Mouse (Mus musculus) kidney, adult 9 months (tissue): ENCODE measurements around the gene Vmo1.

ENCODE experiments used
- DNase-seq: peaks from one replicate; pipeline ENCODE4 v3.0.0; 2022

Vmo1 gene

DNA sequence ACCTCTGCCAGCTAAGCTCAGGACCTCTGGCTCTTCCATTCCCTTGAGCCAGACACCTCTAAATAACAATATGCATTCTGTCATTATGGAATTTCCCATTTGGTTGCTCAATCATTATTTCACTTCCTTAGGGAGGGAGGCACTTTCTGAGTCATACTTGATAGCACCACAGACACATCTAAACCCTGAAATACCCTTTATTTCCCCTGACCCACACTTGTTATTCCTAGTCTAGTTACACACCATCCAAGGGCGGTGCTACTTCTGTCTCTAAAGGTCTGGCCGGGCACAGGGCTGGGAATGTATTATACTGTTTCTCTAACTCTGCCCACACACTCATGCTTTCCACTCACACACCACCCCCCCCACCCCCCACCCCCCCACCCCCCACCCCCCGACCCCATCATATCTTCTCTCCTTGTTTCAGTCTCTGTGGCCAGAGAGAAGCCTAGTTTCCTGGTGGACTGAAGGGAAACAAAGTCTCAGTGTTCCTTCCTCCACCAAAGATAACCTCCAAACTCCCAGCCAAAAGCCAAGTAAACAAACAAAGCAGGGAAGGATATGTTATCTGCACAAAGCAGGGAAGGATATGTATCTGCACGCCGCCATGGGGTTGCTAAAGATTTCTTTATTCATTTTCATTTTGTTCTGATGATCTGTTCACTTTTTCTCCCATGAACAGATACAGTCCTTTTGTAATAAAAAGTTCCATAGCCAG is 46.4 kb downstream of the Vmo1 start:
- DNase-seq, result no peak

DNA sequence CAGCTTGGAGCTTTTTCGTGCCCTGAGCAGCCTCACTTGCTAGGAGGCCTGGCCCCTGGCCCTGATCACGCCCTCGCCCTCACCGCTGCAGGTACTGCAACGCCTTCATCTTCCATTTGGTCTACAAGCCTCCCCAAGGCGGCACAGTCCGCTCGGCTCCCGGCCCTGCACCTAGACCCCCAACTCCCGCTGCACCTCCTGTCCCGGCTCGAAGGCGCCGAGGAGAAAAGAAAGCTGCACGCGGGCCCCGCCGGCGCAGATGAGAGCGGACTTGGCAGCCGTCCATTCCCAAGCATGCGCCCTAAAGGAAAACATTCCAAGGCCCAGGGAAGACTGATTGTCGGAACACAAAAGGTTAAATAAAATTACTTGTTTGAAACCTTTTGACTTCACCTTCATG is 48.6 kb downstream of the Vmo1 start:
- DNase-seq, result peak; percentile 49

DNA sequence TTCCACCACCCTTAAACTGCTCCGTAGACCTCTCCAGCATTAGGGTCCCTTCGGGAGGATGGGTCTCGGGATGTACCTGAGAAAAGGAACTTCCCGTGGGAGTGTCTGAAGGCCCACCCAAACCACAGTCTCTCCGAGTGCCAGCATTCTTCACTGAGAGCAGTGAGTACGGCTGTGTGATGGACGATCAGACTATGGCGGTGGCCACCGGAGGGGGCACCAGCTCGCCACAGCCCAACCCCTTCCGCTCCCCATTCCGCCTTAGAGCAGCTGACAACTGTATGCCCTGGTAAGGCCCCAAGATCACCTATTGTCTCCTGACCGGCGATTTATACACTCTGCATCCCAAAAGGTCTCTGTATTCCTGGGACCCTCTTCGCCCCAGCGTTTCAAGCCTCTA is 49.2 kb downstream of the Vmo1 start:
- no peak for DNase-seq

DNA sequence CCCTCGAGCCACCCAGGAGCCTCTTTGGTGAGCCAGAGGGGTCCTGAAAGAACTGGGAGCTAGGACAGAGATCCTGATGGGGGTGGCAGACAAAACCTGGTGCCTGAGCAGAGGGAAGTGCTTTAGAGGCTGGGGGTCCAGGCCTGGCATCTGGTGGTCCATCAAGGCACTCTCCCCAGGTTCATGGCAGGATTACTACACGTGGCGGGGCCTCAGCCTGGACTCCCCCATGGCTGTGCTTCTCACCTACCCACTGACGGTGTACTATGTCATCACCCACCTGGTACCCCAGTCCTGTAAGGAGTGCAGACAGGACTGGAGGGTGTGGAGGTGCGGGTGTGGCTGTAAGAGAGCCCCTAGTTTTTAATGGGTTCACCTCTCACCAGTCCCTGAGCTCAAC is 50.4 kb downstream of the Vmo1 start:
- no peak for DNase-seq
